Mouse (Mus musculus): ENCODE data around the gene Heca.

DNA sequence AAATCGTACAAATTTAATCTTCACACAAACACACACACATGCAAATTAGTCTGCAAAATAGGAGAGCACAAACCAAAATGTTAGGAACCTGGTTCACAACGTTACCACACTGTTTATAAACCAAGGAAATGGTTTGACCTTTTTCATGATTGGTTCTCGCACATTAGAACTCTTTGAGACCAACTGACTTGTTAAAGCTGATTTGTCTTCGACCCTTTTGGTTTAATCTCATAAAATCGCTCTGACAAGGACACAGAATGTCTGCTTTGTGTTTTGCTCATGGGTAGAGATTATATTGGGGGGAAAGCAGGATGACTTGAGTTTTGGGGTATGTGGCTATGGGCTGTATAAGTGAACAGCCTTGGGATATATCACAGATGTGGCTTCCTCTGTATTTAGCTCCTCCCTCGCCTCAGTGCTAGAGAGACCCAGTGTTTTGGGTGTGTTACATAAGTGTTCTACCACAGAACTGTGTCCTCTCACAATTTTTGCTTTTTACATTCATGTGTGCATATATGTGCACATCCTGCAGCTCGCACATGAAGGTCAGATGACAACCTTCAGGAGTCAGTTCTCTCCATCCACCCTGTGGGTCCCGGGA is 40.1 kb upstream of the Heca start:
- TF ChIP-seq POLR2A (IDR thresholded peaks at IDR 0.05; ENCODE audit: extremely low read depth, insufficient read depth, low read length) = no peak
- TF ChIP-seq CTCF (IDR thresholded peaks at IDR 0.05; ENCODE audit: extremely low read depth, insufficient read depth, low read length) = no peak

Data from cortical plate, adult 2 months (tissue).